Mouse (Mus musculus) midbrain, embryonic 13.5 days (tissue): ENCODE data around the gene Aqp6. TPM values are rescaled to one million over a fixed set of nuclear protein-coding genes. Genes with fewer than 3 reads are reported as not detected.
A peak's percentile ranks its signal among the peaks of the same experiment; 100 is the strongest.

Source experiments
- ATAC-seq: fragments of 200-750 bp; cut with Nextera tagmentation; 2 replicates; pipeline ENCODE4 v1.8.0; 2017; ENCODE audit warnings: mild to moderate bottlenecking, moderate TSS enrichment, moderate library complexity
- H3K27ac ChIP-seq: fragments of 300-500 bp; sonication (generic); 2 replicates; pipeline ENCODE4 v1.5.1; 2015; ENCODE audit warnings: inconsistent platforms, mild to moderate bottlenecking, moderate library complexity
- H3K27me3 ChIP-seq: fragments of 300-500 bp; sonication (generic); 2 replicates; pipeline ENCODE4 v1.6.1; 2015; ENCODE audit warnings: mild to moderate bottlenecking, inconsistent platforms
- H3K36me3 ChIP-seq: fragments of 300-500 bp; sonication (generic); 2 replicates; pipeline ENCODE4 v1.6.1; 2015; ENCODE audit warnings: mild to moderate bottlenecking, inconsistent platforms
- H3K4me1 ChIP-seq: fragments of 300-500 bp; sonication (generic); replicated peaks from 2 replicates; pipeline ENCODE4 v1.6.1; 2015; ENCODE audit warnings: inconsistent platforms
- H3K4me2 ChIP-seq: fragments of 300-500 bp; sonication (generic); replicated peaks from 2 replicates; pipeline ENCODE4 v1.6.1; 2015; ENCODE audit warnings: moderate library complexity, mild to moderate bottlenecking, inconsistent platforms
- H3K4me3 ChIP-seq: fragments of 300-500 bp; sonication (generic); replicated peaks from 2 replicates; pipeline ENCODE4 v1.5.1; 2015; ENCODE audit warnings: mild to moderate bottlenecking, inconsistent platforms
- H3K9ac ChIP-seq: fragments of 300-500 bp; sonication (generic); replicated peaks from 2 replicates; pipeline ENCODE4 v1.6.1; 2015; ENCODE audit warnings: mild to moderate bottlenecking, inconsistent platforms
- H3K9me3 ChIP-seq: fragments of 300-500 bp; sonication (generic); 2 replicates; pipeline ENCODE4 v1.6.1; 2016; ENCODE audit warnings: mild to moderate bottlenecking, inconsistent platforms
- WGBS: fragments of 180-500 bp; shearing (Covaris S2); methylation state at CpG from one replicate; pipeline ENCODE4 v1.1.7; 2015; 5-methylcytosine and 5-hydroxymethylcytosine counted together
- polyA plus RNA-seq: library from polyadenylated mRNA; unstranded; fragments of >200 nt; fragmentation: Nextera tagmentation; extraction: Ambion mirVana; gene quantifications from 2 replicates; pipeline ENCODE4 v1.2.1, GENCODE M21; 2015

Aqp6 gene
- polyA plus RNA-seq = 0.71 and 0.99 TPM in 2 replicates

- no peak within 1 kb of the TSS for H3K4me3 ChIP-seq
- H3K9ac ChIP-seq = 0 out of 2 replicates have a peak within 1 kb of the TSS, but pooled peaks have one; percentile 14
- 0 out of 2 replicates have a peak, but pooled peaks have one; percentile 7 for ATAC-seq
- H3K36me3 ChIP-seq = no peaks in the 10 kb centered on the region
- H3K27me3 ChIP-seq = peaks cover 13% of the 10 kb centered on the region
- H3K4me2 ChIP-seq = no peak within 1 kb of the TSS
- H3K9me3 ChIP-seq = no peaks in the 10 kb centered on the region
- peaks cover 56% of the 10 kb centered on the region for H3K4me1 ChIP-seq
- H3K27ac ChIP-seq = peak within 1 kb of the TSS; percentile 62; the same call in 1 of the 2 replicates
- WGBS = 50% methylated on average over 22 of the region's 22 CpGs
Measured at GRCm38 (mm10) chr15:99600986-99601822, at the start of gene Aqp6. TSS of gene Aqp6 (plus strand) at chr15:99601400.

- no peak for ATAC-seq
- H3K4me3 ChIP-seq = no peak overlapping the region
- 88% methylated on average over 6 of the region's 6 CpGs for WGBS
Measured at GRCm38 (mm10) chr15:99553767-99554166, 47.4 kb upstream of the Aqp6 start.

GRCm38 (mm10) chr15:99558947-99559346, 42.3 kb upstream of the Aqp6 start:
- 86% methylated on average over 1 of the region's 1 CpGs for WGBS
- Histone ChIP-seq H3K4me2 (no peak overlapping the region), H3K27ac (no peak overlapping the region), H3K4me3 (no peak overlapping the region), H3K27me3 (0 out of 2 replicates have a peak, but pooled peaks cover 8% of the 10 kb centered on the region), H3K9me3 (no peaks in the 10 kb centered on the region), H3K4me1 (no peaks in the 10 kb centered on the region), H3K9ac (no peak overlapping the region), H3K36me3 (no peaks in the 10 kb centered on the region)
- ATAC-seq = no peak

More at GRCm38 (mm10) chr15:99553767-99554166, 47.4 kb upstream of the Aqp6 start:
- Histone ChIP-seq H3K4me2 (no peak overlapping the region), H3K27me3 (0 out of 2 replicates have a peak, but pooled peaks cover 5% of the 10 kb centered on the region), H3K9ac (no peak overlapping the region), H3K27ac (no peak overlapping the region), H3K9me3 (no peaks in the 10 kb centered on the region), H3K4me1 (no peaks in the 10 kb centered on the region), H3K36me3 (no peaks in the 10 kb centered on the region)

GRCm38 (mm10) chr15:99560246-99560645, 41.0 kb upstream of the Aqp6 start:
- H3K36me3 ChIP-seq = no peaks in the 10 kb centered on the region
- 69% methylated on average over 10 of the region's 10 CpGs for WGBS
- ATAC-seq = no peak
- 0 out of 2 replicates have a peak, but pooled peaks cover 8% of the 10 kb centered on the region for H3K27me3 ChIP-seq
- no peak overlapping the region for H3K9ac ChIP-seq
- no peak overlapping the region for H3K4me2 ChIP-seq
- H3K9me3 ChIP-seq = no peaks in the 10 kb centered on the region
- no peak overlapping the region for H3K27ac ChIP-seq
- H3K4me1 ChIP-seq = no peaks in the 10 kb centered on the region
- no peak overlapping the region for H3K4me3 ChIP-seq

- WGBS = 76% methylated on average over 4 of the region's 4 CpGs
- ATAC-seq = no peak
- no peak overlapping the region for H3K4me3 ChIP-seq
- H3K36me3 ChIP-seq = no peaks in the 10 kb centered on the region
- H3K9ac ChIP-seq = no peak overlapping the region
- no peaks in the 10 kb centered on the region for H3K9me3 ChIP-seq
- H3K27ac ChIP-seq = no peak overlapping the region
- no peak overlapping the region for H3K4me2 ChIP-seq
- 0 out of 2 replicates have a peak, but pooled peaks cover 6% of the 10 kb centered on the region for H3K4me1 ChIP-seq
- H3K27me3 ChIP-seq = 0 out of 2 replicates have a peak, but pooled peaks cover under 1% of the 10 kb centered on the region
Measured at GRCm38 (mm10) chr15:99567371-99567770, 33.8 kb upstream of the Aqp6 start.

- no peak overlapping the region for H3K9ac ChIP-seq
Measured at GRCm38 (mm10) chr15:99568682-99569081, 32.5 kb upstream of the Aqp6 start.

GRCm38 (mm10) chr15:99569123-99569522, 32.1 kb upstream of the Aqp6 start:
- 0 out of 2 replicates have a peak, but pooled peaks cover 6% of the 10 kb centered on the region for H3K4me1 ChIP-seq
- H3K9me3 ChIP-seq = no peaks in the 10 kb centered on the region
- H3K27ac ChIP-seq = no peak overlapping the region
- no peak overlapping the region for H3K4me2 ChIP-seq
- H3K36me3 ChIP-seq = no peaks in the 10 kb centered on the region
- no peak overlapping the region for H3K9ac ChIP-seq
- ATAC-seq = no peak
- WGBS = 89% methylated on average over 10 of the region's 10 CpGs
- no peaks in the 10 kb centered on the region for H3K27me3 ChIP-seq
- no peak overlapping the region for H3K4me3 ChIP-seq

More at GRCm38 (mm10) chr15:99568682-99569081, 32.5 kb upstream of the Aqp6 start:
- no peaks in the 10 kb centered on the region for H3K9me3 ChIP-seq
- no peak overlapping the region for H3K4me2 ChIP-seq
- H3K4me1 ChIP-seq = 0 out of 2 replicates have a peak, but pooled peaks cover 6% of the 10 kb centered on the region
- H3K27me3 ChIP-seq = no peaks in the 10 kb centered on the region
- H3K36me3 ChIP-seq = no peaks in the 10 kb centered on the region
- H3K27ac ChIP-seq = no peak overlapping the region
- no peak for ATAC-seq
- H3K4me3 ChIP-seq = no peak overlapping the region
- 61% methylated on average over 6 of the region's 6 CpGs for WGBS

- H3K4me3 ChIP-seq = no peak within 1 kb of the TSS
- no peaks in the 10 kb centered on the region for H3K9me3 ChIP-seq
- peaks cover 13% of the 10 kb centered on the region for H3K4me1 ChIP-seq
- peaks cover 48% of the 10 kb centered on the region for H3K27me3 ChIP-seq
- no peak for ATAC-seq
- no peak within 1 kb of the TSS for H3K27ac ChIP-seq
- WGBS = 80% methylated on average over 26 of the region's 26 CpGs
- no peak within 1 kb of the TSS for H3K4me2 ChIP-seq
- H3K9ac ChIP-seq = no peak within 1 kb of the TSS
- no peaks in the 10 kb centered on the region for H3K36me3 ChIP-seq
Measured at GRCm38 (mm10) chr15:99578802-99579485, 22.3 kb upstream of the Aqp6 start, which contains the start of gene Aqp2. TSS of gene Aqp2 (plus strand) at chr15:99579055.

GRCm38 (mm10) chr15:99583463-99584344, 17.5 kb upstream of the Aqp6 start:
- WGBS = 1% methylated on average over 50 of the region's 54 CpGs
- peak overlapping the region; percentile 37; the same call in 1 of the 2 replicates for H3K9ac ChIP-seq
- peaks cover 95% of the 10 kb centered on the region for H3K27me3 ChIP-seq
- peak overlapping the region; percentile 49 for H3K4me2 ChIP-seq
- peak overlapping the region; percentile 33 for H3K4me3 ChIP-seq
- H3K4me1 ChIP-seq = peaks cover 26% of the 10 kb centered on the region
- peak; percentile 66 for ATAC-seq
- H3K9me3 ChIP-seq = no peaks in the 10 kb centered on the region
- no peaks in the 10 kb centered on the region for H3K36me3 ChIP-seq
- no peak overlapping the region for H3K27ac ChIP-seq

GRCm38 (mm10) chr15:99584407-99585202, 16.6 kb upstream of the Aqp6 start:
- Histone ChIP-seq H3K36me3 (no peaks in the 10 kb centered on the region), H3K4me2 (peak overlapping the region; percentile 49), H3K4me1 (peaks cover 25% of the 10 kb centered on the region), H3K27ac (no peak overlapping the region), H3K27me3 (peaks cover 99% of the 10 kb centered on the region), H3K9me3 (no peaks in the 10 kb centered on the region), H3K9ac (peak overlapping the region; percentile 37; the same call in 1 of the 2 replicates), H3K4me3 (peak overlapping the region; percentile 33)
- ATAC-seq = peak; percentile 43
- WGBS = 1% methylated on average over 24 of the region's 24 CpGs
